ENCODE assay signal across 30 mouse cellular contexts in the genomic region with DNA sequence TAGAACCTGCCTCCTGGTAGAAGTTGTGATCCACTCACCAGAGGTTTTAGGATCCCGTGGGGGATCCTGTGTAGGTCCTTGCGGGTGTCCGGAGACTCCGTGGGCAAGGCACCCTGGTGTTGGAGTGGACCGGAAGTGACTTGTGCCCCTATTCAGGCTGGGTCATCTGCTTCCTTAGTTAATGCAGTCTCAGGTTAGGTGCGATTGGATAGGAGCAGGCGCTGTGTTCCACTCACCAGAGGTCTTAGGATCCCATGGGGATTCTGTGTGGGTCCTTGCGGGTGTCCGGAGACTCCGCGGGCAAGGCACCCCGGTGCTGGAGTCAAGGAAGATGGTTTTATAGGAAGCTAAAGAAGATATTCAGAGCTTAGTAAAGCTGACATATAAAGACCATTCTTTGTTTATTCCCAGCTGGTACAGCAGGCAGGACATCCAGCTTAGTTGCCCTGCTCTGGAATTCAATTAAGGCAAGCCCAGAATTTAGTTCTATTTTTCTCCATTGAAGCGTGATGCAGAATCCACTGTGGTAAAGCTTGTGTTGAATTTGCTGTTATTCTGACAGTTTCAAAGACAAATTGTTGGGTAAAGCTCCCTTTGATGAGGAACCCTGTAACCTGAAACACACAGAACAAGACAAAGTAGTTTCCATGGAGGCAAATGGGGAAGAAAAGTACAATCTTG. TPM values are rescaled to one million over a fixed set of nuclear protein-coding genes. Genes with fewer than 3 reads are reported as not detected.
DNase-seq lines count a peak whose midpoint lies in the region; ATAC-seq and TF ChIP-seq lines count a peak whose summit lies in the region.
"Had no signal": no experiment of that assay in that cellular context is flagged by ENCODE, and none has a peak within 500 bp of the region (broad histone marks: within the 10 kb centered on the region; RNA-seq: fewer than 3 reads in every experiment).

No protein-coding gene starts in this region.

- 84% methylated on average over 13 of the region's 13 CpGs for WGBS in hindbrain, embryonic 12.5 days
- 83% methylated on average over 13 of the region's 13 CpGs for WGBS in hindbrain, postnatal 0 days
- 82% methylated on average over 13 of the region's 13 CpGs for WGBS in midbrain, embryonic 14.5 days
- WGBS in midbrain, embryonic 16.5 days, result 76% methylated on average over 13 of the region's 13 CpGs
- WGBS in forebrain, embryonic 15.5 days, result 57% methylated on average over 13 of the region's 13 CpGs

- no peak overlapping the region for H3K4me3 ChIP-seq in hindbrain, embryonic 12.5 days
- no peak overlapping the region for H3K4me3 ChIP-seq in hindbrain, postnatal 0 days (ENCODE audit: low read length)
- no peak overlapping the region for H3K4me3 ChIP-seq in midbrain, embryonic 14.5 days (replicated peaks; ENCODE audit: low read depth, low read length)
- H3K4me3 ChIP-seq in midbrain, embryonic 16.5 days (ENCODE audit: low read depth, low read length), result no peak overlapping the region
- no peak overlapping the region for H3K4me3 ChIP-seq in forebrain, embryonic 15.5 days
- H3K4me3 ChIP-seq: heart, adult 2 months; heart, embryonic 13.5 days; limb, embryonic 12.5 days; neural tube, embryonic 15.5 days had no signal

- H3K9ac ChIP-seq in hindbrain, embryonic 12.5 days, result no peak overlapping the region
- no peak overlapping the region for H3K9ac ChIP-seq in hindbrain, postnatal 0 days (replicated peaks; ENCODE audit: low read length)
- H3K9ac ChIP-seq in midbrain, embryonic 14.5 days (replicated peaks; ENCODE audit: low read length), result no peak overlapping the region
- no peak overlapping the region for H3K9ac ChIP-seq in midbrain, embryonic 16.5 days (ENCODE audit: low read depth, low read length)
- H3K9ac ChIP-seq in forebrain, embryonic 15.5 days (replicated peaks), result no peak overlapping the region
- H3K9ac ChIP-seq: heart, embryonic 13.5 days; limb, embryonic 12.5 days; liver, postnatal 0 days; neural tube, embryonic 15.5 days had no signal

- no peak for DNase-seq in hindbrain, postnatal 0 days (ENCODE audit: low spot score)
- DNase-seq in midbrain, embryonic 14.5 days, result no peak
- DNase-seq in adrenal gland, postnatal 36 days, result no peak
- DNase-seq in adrenal gland, postnatal 10 days, result no peak
- DNase-seq: adrenal gland, postnatal 14 days; cerebellum, adult 9-11 months; gastrocnemius, postnatal 25 days; heart, adult 2 months; kidney, postnatal 36 days; layer of hippocampus, postnatal 36 days; liver, postnatal 0 days; right cerebral cortex, postnatal 14 days had no signal

- ATAC-seq in hindbrain, embryonic 12.5 days (ENCODE audit: low FRiP score), result peak; percentile 38; the same call in 1 of the 2 replicates
- ATAC-seq in hindbrain, postnatal 0 days, result no peak
- peak; percentile 41; the same call in 1 of the 2 replicates for ATAC-seq in midbrain, embryonic 14.5 days (ENCODE audit: low FRiP score, low TSS enrichment)
- ATAC-seq in midbrain, embryonic 16.5 days, result no peak
- ATAC-seq in forebrain, embryonic 15.5 days (replicated peaks), result peak; percentile 35; the same call in 1 of the 2 replicates
- ATAC-seq: intestine, postnatal 0 days; liver, postnatal 0 days; lung, postnatal 0 days had no signal

- peaks cover 5% of the 10 kb centered on the region; the same call in 1 of the 2 replicates for H3K9me3 ChIP-seq in hindbrain, embryonic 12.5 days (replicated peaks)
- H3K9me3 ChIP-seq in hindbrain, postnatal 0 days (ENCODE audit: low read length), result no peaks in the 10 kb centered on the region
- no peaks in the 10 kb centered on the region for H3K9me3 ChIP-seq in midbrain, embryonic 14.5 days (ENCODE audit: control insufficient read depth, low read length)
- H3K9me3 ChIP-seq in midbrain, embryonic 16.5 days (replicated peaks; ENCODE audit: control insufficient read depth, low read length, poor library complexity, severe bottlenecking), result no peaks in the 10 kb centered on the region
- H3K9me3 ChIP-seq in forebrain, embryonic 15.5 days, result no peaks in the 10 kb centered on the region

- H3K36me3 ChIP-seq in hindbrain, embryonic 12.5 days, result no peaks in the 10 kb centered on the region
- H3K36me3 ChIP-seq in hindbrain, postnatal 0 days (ENCODE audit: insufficient read depth, low read length), result no peaks in the 10 kb centered on the region
- H3K36me3 ChIP-seq in midbrain, embryonic 14.5 days (ENCODE audit: control insufficient read depth, insufficient read depth, low read length), result no peaks in the 10 kb centered on the region
- H3K36me3 ChIP-seq in midbrain, embryonic 16.5 days (ENCODE audit: control insufficient read depth, insufficient read depth, low read length), result no peaks in the 10 kb centered on the region
- H3K36me3 ChIP-seq in forebrain, embryonic 15.5 days, result no peaks in the 10 kb centered on the region
- H3K36me3 ChIP-seq: heart, embryonic 13.5 days; limb, embryonic 12.5 days; neural tube, embryonic 15.5 days had no signal

- no peak for TF ChIP-seq CTCF in hindbrain, postnatal 0 days (IDR thresholded peaks at IDR 0.05; ENCODE audit: low read depth)

- no peak overlapping the region for H3K27ac ChIP-seq in hindbrain, embryonic 12.5 days
- no peak overlapping the region for H3K27ac ChIP-seq in hindbrain, postnatal 0 days
- H3K27ac ChIP-seq in midbrain, embryonic 14.5 days (replicated peaks; ENCODE audit: low read depth, low read length), result no peak overlapping the region
- H3K27ac ChIP-seq in midbrain, embryonic 16.5 days (ENCODE audit: low read length), result no peak overlapping the region
- H3K27ac ChIP-seq in forebrain, embryonic 15.5 days (replicated peaks), result no peak overlapping the region
- H3K27ac ChIP-seq: heart, adult 2 months; heart, embryonic 13.5 days; limb, embryonic 12.5 days; macrophage; neural tube, embryonic 15.5 days had no signal

- no peaks in the 10 kb centered on the region for H3K27me3 ChIP-seq in hindbrain, embryonic 12.5 days
- H3K27me3 ChIP-seq in hindbrain, postnatal 0 days (ENCODE audit: insufficient read depth, low read length), result no peaks in the 10 kb centered on the region
- no peaks in the 10 kb centered on the region for H3K27me3 ChIP-seq in midbrain, embryonic 14.5 days (ENCODE audit: control insufficient read depth, insufficient read depth, low read length)
- H3K27me3 ChIP-seq in midbrain, embryonic 16.5 days (ENCODE audit: control insufficient read depth, insufficient read depth, low read depth, low read length), result no peaks in the 10 kb centered on the region
- no peaks in the 10 kb centered on the region for H3K27me3 ChIP-seq in forebrain, embryonic 15.5 days
- H3K27me3 ChIP-seq: heart, embryonic 13.5 days; limb, embryonic 12.5 days; neural tube, embryonic 15.5 days had no signal

- no peaks in the 10 kb centered on the region for H3K4me1 ChIP-seq in hindbrain, embryonic 12.5 days
- H3K4me1 ChIP-seq in hindbrain, postnatal 0 days (ENCODE audit: insufficient read depth, low read length), result no peaks in the 10 kb centered on the region
- no peaks in the 10 kb centered on the region for H3K4me1 ChIP-seq in midbrain, embryonic 14.5 days (ENCODE audit: control insufficient read depth, insufficient read depth, low read length)
- no peaks in the 10 kb centered on the region for H3K4me1 ChIP-seq in midbrain, embryonic 16.5 days (ENCODE audit: control insufficient read depth, insufficient read depth, low read length)
- no peaks in the 10 kb centered on the region for H3K4me1 ChIP-seq in forebrain, embryonic 15.5 days
- H3K4me1 ChIP-seq: heart, embryonic 13.5 days; limb, embryonic 12.5 days; neural tube, embryonic 15.5 days had no signal

- no peak overlapping the region for H3K4me2 ChIP-seq in hindbrain, embryonic 12.5 days (replicated peaks)
- no peak overlapping the region for H3K4me2 ChIP-seq in hindbrain, postnatal 0 days (ENCODE audit: low read depth, low read length)
- no peak overlapping the region for H3K4me2 ChIP-seq in midbrain, embryonic 14.5 days (ENCODE audit: low read length)
- no peak overlapping the region for H3K4me2 ChIP-seq in midbrain, embryonic 16.5 days (ENCODE audit: low read length)
- H3K4me2 ChIP-seq in forebrain, embryonic 15.5 days (replicated peaks), result no peak overlapping the region
- H3K4me2 ChIP-seq: heart, embryonic 13.5 days; limb, embryonic 12.5 days; liver, embryonic 11.5 days; neural tube, embryonic 15.5 days had no signal

RNA-seq across cellular contexts. Expression of a gene that starts 10.3 kb away (rescaled TPM):
- polyA plus RNA-seq in hindbrain, embryonic 12.5 days (2016; fragmentation: Nextera tagmentation; extraction: Ambion mirVana), result not detected in 2 replicates
- 0.18 TPM in 1 of 2 replicates, not detected in the other for total RNA-seq in hindbrain, postnatal 0 days (2014; rRNA removed)
- 0.19 and 0.43 TPM in 2 replicates for polyA plus RNA-seq in hindbrain, postnatal 0 days (2015; fragmentation: Nextera tagmentation; extraction: Ambion mirVana)
- not detected in 2 replicates for polyA plus RNA-seq in midbrain, embryonic 14.5 days (2014; fragmentation: Nextera tagmentation; extraction: Ambion mirVana)
- polyA plus RNA-seq in midbrain, embryonic 16.5 days (2015; fragmentation: Nextera tagmentation; extraction: Ambion mirVana), result not detected in 2 replicates
- polyA plus RNA-seq in forebrain, embryonic 15.5 days (2015; fragmentation: Nextera tagmentation; extraction: Ambion mirVana), result not detected in 2 replicates
- total RNA-seq in adrenal gland, postnatal 36 days (2021), result not detected
- total RNA-seq in adrenal gland, postnatal 10 days (2021), result 1 to 10 TPM; 6.3 to 6.5 TPM
- total RNA-seq: gastrocnemius, postnatal 25 days; layer of hippocampus, adult 8-10 months; layer of hippocampus, postnatal 36 days; left cerebral cortex, postnatal 14 days; MEL had no signal
- polyA plus RNA-seq: C2C12; heart, embryonic 13.5 days; kidney, embryonic 14.5 days; limb, embryonic 12.5 days; liver, embryonic 11.5 days; neural tube, embryonic 15.5 days had no signal

RNA-seq across cellular contexts. Expression of a gene that starts 41.7 kb away (rescaled TPM):
- not detected in 2 replicates for polyA plus RNA-seq in hindbrain, embryonic 12.5 days (2016; fragmentation: Nextera tagmentation; extraction: Ambion mirVana)
- 0.11 TPM in 1 of 2 replicates, not detected in the other for total RNA-seq in hindbrain, postnatal 0 days (2014; rRNA removed)
- polyA plus RNA-seq in hindbrain, postnatal 0 days (2015; fragmentation: Nextera tagmentation; extraction: Ambion mirVana), result 0.24 TPM in 1 of 2 replicates, not detected in the other
- polyA plus RNA-seq in midbrain, embryonic 14.5 days (2014; fragmentation: Nextera tagmentation; extraction: Ambion mirVana), result not detected in 2 replicates
- not detected in 2 replicates for polyA plus RNA-seq in midbrain, embryonic 16.5 days (2015; fragmentation: Nextera tagmentation; extraction: Ambion mirVana)
- not detected in 2 replicates for polyA plus RNA-seq in forebrain, embryonic 15.5 days (2015; fragmentation: Nextera tagmentation; extraction: Ambion mirVana)
- not detected for total RNA-seq in adrenal gland, postnatal 36 days (2021)
- total RNA-seq in adrenal gland, postnatal 10 days (2021), result not detected
- total RNA-seq: adrenal gland, postnatal 14 days; common myeloid progenitor, adult 5-6 weeks; gastrocnemius, postnatal 25 days; heart, adult 2 months; heart, postnatal 25 days; layer of hippocampus, adult 8-10 months; layer of hippocampus, postnatal 36 days; left cerebral cortex, postnatal 14 days; MEL had no signal
- polyA plus RNA-seq: C2C12; heart, adult 2 months; heart, embryonic 13.5 days; intestine, postnatal 0 days; kidney, embryonic 14.5 days; limb, embryonic 12.5 days; liver, embryonic 11.5 days; liver, postnatal 0 days; lung, postnatal 0 days; macrophage; neural tube, embryonic 15.5 days; urinary bladder, adult 2 months had no signal

Comparison
In these comparisons a context has a peak if more than half of its experiments do, and no peak if none do; other contexts are left out.
1. ATAC-seq: peak in hindbrain, embryonic 12.5 days (single experiment), midbrain, embryonic 14.5 days (single experiment) and forebrain, embryonic 15.5 days (single experiment); none in hindbrain, postnatal 0 days (single experiment) and midbrain, embryonic 16.5 days (single experiment).